Mouse (Mus musculus) limb, embryonic 10.5 days (tissue): ENCODE measurements at regions not wholly inside any gene's neighbourhood (a gene's known extent, or its start where the extent isn't known, plus 50 kb on each side); places are given as distances from the start of the nearest gene placed in this dataset.

ENCODE experiments used
- DNase-seq: peaks from one replicate; pipeline ENCODE4 v3.0.0-alpha.2; 2017; ENCODE audit warnings: low spot score
- H3K27ac ChIP-seq: fragments of 300-500 bp; sonication (generic); 2 replicates; pipeline ENCODE4 v1.5.1; 2016; ENCODE audit warnings: mild to moderate bottlenecking
- H3K27me3 ChIP-seq: fragments of 300-500 bp; sonication (generic); 2 replicates; pipeline ENCODE4 v1.6.1; 2016; ENCODE audit warnings: low read depth, mild to moderate bottlenecking; ENCODE audit not compliant: poor library complexity, severe bottlenecking
- H3K36me3 ChIP-seq: fragments of 300-500 bp; sonication (generic); 2 replicates; pipeline ENCODE4 v1.6.1; 2016; ENCODE audit warnings: mild to moderate bottlenecking, moderate library complexity
- H3K4me1 ChIP-seq: fragments of 300-500 bp; sonication (generic); 2 replicates; pipeline ENCODE4 v1.6.1; 2016
- H3K4me3 ChIP-seq: fragments of 300-500 bp; sonication (generic); 2 replicates; pipeline ENCODE4 v1.5.1; 2016; ENCODE audit warnings: mild to moderate bottlenecking, moderate library complexity
- H3K9me3 ChIP-seq: fragments of 300-500 bp; sonication (generic); replicated peaks from 2 replicates; pipeline ENCODE4 v1.6.1; 2016; ENCODE audit warnings: mild to moderate bottlenecking
- WGBS: fragments of 180-500 bp; shearing (Covaris S2); methylation state at CpG from one replicate; pipeline ENCODE4 v1.1.7; 2016; 5-methylcytosine and 5-hydroxymethylcytosine counted together

DNA sequence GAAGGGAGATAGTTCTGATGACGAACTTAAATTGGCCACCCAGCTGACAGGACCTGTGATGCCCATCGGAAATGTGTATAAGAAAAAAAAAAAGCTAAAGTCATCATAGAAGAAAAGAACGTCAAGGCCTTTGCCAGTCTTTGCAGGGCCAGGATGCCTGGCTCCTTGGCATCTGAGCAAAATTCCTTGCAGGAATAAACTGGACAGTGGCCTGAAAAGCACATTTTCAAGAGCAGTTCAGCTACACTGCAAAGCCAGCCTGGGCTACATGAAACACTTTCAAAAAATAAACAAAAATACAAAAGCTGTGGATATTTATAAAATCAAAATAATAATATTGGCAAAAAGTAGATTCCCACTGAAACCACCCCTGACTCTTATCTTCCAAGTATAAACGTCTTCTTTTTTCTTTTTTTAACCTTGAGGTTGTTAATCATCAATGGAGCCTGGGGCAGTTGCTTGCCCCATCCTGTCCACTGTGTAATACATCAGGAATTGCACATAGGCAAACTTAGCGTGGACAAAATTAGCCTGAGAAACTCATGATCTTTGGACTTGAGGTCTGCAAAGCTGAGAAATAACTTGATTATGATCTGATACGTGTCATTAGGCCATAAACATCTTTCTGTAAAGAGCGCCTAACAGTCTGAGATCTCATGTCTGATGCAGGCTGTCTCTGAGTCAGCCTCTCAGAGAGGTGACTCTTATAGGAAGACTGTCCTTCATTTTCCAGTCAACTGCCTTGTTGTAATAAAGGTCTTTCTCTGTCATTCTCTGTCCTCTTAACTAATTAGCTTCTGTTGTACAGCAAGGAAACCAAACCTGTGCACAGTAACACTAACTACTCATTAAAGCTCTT lies 90.5 kb upstream of the Crim1 start:
- DNase-seq = no peak
- Histone ChIP-seq H3K27me3 (no peaks in the 10 kb centered on the region), H3K9me3 (no peaks in the 10 kb centered on the region), H3K4me1 (no peaks in the 10 kb centered on the region), H3K27ac (no peak overlapping the region), H3K36me3 (no peaks in the 10 kb centered on the region), H3K4me3 (no peak overlapping the region)
- WGBS = 84% methylated on average over 7 of the region's 7 CpGs

DNA sequence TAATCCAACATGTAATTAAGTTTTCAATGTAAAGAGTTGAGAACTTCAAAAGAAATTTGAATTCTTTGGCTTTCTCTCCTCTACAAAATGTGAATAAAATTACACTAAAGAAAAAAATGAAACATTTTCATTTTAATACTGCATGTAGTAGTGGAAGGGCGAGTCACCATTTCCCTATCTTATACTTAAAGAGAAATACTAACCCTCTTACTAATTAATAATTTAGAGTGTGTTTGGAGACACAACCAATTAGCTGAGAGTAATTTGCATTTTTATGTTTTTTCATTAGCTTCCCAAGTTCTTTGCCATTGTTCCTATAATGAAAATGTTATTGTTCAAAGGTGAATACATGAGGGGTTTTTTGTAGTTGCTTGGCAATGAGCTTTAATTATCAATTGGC lies 67.9 kb upstream of the Crim1 start:
- H3K9me3 ChIP-seq = no peaks in the 10 kb centered on the region
- WGBS = 96% methylated on average over 1 of the region's 1 CpGs
- H3K27me3 ChIP-seq = no peaks in the 10 kb centered on the region
- H3K36me3 ChIP-seq = no peaks in the 10 kb centered on the region
- no peak overlapping the region for H3K27ac ChIP-seq
- H3K4me1 ChIP-seq = no peaks in the 10 kb centered on the region
- DNase-seq = no peak
- H3K4me3 ChIP-seq = no peak overlapping the region

DNA sequence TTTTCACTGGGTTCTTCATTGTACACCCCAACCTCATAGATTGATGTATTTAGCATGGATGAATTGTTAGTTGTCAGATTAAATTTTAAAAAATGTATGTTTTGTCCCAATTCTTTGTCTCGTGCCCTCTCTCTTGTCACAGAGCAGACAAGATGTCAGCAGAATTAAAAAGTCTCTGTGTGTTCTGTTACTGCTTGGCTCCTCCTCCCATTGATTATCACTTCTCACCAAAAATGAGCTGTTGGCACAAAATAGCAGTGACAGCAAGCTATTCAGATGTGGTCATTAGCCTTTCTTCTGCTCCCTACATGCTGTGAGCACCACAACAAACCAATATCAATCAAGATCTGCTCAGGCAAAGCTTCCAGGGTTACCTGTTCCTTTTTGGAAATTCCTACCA lies 62.1 kb upstream of the Crim1 start:
- Histone ChIP-seq H3K4me3 (no peak overlapping the region), H3K36me3 (no peaks in the 10 kb centered on the region), H3K9me3 (no peaks in the 10 kb centered on the region), H3K4me1 (no peaks in the 10 kb centered on the region), H3K27me3 (no peaks in the 10 kb centered on the region), H3K27ac (no peak overlapping the region)
- DNase-seq = no peak
- 89% methylated on average over 1 of the region's 1 CpGs for WGBS

DNA sequence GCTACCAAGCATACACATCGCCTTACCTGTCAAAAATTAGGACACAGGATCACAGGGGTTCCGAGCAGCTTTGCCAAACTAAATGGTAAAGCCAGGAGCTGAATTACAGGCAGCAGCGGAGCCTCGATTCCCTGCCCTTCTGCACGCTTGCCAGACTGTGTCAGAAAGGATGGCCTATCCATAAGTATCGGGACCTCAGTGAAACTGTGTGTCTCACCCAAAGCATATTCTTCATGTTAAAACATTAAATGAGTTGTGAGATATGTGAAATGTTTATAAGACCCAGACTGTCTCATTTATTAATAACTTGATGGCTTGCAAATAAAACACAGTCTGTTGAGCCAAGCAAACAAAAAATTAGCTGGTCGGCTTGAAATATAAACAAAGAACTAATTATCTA lies 59.4 kb upstream of the Crim1 start:
- H3K4me1 ChIP-seq = no peaks in the 10 kb centered on the region
- DNase-seq = no peak
- 93% methylated on average over 7 of the region's 7 CpGs for WGBS

DNA sequence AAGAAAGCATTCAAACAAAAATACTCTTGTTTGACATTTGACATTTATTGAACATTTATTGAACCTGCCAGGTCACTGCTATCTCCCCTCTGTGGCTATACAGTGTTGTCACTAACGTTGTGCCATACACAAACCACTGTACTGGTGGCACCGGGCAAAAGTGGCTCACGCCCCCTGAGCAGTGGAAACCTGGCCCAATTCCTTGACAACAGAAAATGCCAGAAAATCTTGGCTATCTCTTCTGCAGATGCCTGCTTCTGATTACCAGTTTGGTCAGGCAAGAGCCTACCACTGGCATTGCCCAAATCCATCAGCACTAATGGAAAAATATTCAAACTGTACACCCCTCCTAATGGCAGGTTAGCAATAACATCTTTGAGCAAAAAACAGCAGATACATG lies 58.9 kb upstream of the Crim1 start:
- no peak for DNase-seq
- no peaks in the 10 kb centered on the region for H3K9me3 ChIP-seq
- no peaks in the 10 kb centered on the region for H3K27me3 ChIP-seq
- 89% methylated on average over 3 of the region's 3 CpGs for WGBS
- no peaks in the 10 kb centered on the region for H3K4me1 ChIP-seq
- no peak overlapping the region for H3K4me3 ChIP-seq
- H3K36me3 ChIP-seq = no peaks in the 10 kb centered on the region
- H3K27ac ChIP-seq = no peak overlapping the region

More for the DNA sequence above, 59.4 kb upstream of the Crim1 start:
- H3K9me3 ChIP-seq = no peaks in the 10 kb centered on the region
- no peak overlapping the region for H3K27ac ChIP-seq
- no peaks in the 10 kb centered on the region for H3K36me3 ChIP-seq
- H3K27me3 ChIP-seq = no peaks in the 10 kb centered on the region
- no peak overlapping the region for H3K4me3 ChIP-seq

DNA sequence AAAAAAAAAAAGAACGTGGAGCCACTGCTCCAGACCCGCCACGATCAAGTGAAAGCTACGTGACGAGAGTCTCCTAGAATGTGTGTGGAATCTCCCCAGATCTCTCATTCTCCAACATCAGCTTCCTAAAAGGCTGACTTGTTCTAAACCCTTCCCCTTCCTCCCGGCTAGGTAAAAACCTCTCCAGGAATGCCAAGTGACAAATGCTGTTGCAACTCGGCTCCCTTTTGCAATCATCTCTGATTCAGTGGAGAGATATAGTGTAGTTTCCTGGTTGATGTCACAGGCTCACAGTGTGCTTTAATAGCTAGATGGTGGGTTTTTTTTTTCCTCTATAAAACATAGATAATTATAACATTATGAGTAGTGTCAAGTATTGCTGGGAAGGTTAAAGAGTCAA lies 57.6 kb upstream of the Crim1 start:
- no peaks in the 10 kb centered on the region for H3K36me3 ChIP-seq
- H3K4me3 ChIP-seq = no peak overlapping the region
- H3K27me3 ChIP-seq = no peaks in the 10 kb centered on the region
- WGBS = 89% methylated on average over 7 of the region's 7 CpGs
- no peak overlapping the region for H3K27ac ChIP-seq
- H3K4me1 ChIP-seq = no peaks in the 10 kb centered on the region
- DNase-seq = no peak
- H3K9me3 ChIP-seq = no peaks in the 10 kb centered on the region

DNA sequence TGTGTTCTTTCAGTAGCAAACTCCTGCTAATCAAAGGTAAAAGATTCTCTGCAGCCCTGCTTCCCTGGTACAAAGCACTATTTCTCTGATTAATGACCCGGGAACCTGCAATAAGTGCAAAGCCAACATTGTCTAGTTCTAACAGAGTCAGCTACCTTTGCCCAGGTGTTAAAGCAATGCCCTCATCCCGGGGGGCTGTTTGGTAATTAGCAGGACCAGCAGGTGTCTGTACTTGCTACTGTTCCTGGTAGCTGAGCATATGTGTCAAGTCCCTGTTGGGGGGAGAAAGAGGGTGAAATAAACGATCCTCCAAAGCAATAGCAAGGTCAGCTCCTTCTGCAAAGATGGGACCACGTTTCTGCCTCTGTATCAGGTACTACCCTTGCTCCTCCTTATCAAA lies 54.7 kb upstream of the Crim1 start:
- 60% methylated on average over 4 of the region's 4 CpGs for whole genome bisulfite sequencing
- Histone ChIP-seq H3K4me1 (0 out of 2 replicates have a peak, but pooled peaks cover 3% of the 10 kb centered on the region), H3K27me3 (no peaks in the 10 kb centered on the region), H3K4me3 (no peak overlapping the region), H3K9me3 (no peaks in the 10 kb centered on the region), H3K36me3 (no peaks in the 10 kb centered on the region), H3K27ac (no peak overlapping the region)
- DNase-seq = no peak
